Mouse (Mus musculus) layer of hippocampus, postnatal 10 days (tissue): ENCODE data around the gene Dnal1. TPM values are rescaled to one million over a fixed set of nuclear protein-coding genes. Genes with fewer than 3 reads are reported as not detected.

Source experiments
- DNase-seq, 2 experiments: peaks; one replicate each; pipeline ENCODE4 v3.0.0; 2021; ENCODE audit warnings: low spot score in 2 of 2
- total RNA-seq, 2 experiments: library from RNA; stranded (reverse); gene quantifications; 2 replicates each; pipeline ENCODE4 v1.2.3; 2021

The Dnal1 gene
- total RNA-seq, 2 experiments from 2014 or later: 80.0 to 82.5 TPM

GRCm38 (mm10) chr12:84184979-84185378, 70.8 kb downstream of the Dnal1 start:
- DNase-seq: no peak

GRCm38 (mm10) chr12:84185547-84185946, 71.4 kb downstream of the Dnal1 start:
- DNase-seq: no peak

- no peak for DNase-seq
These were observed 72.4 kb downstream of the Dnal1 start for GRCm38 (mm10) chr12:84186536-84186935.

- DNase-seq: peak in 1 of 2 experiments; percentile 46
These were observed 72.8 kb downstream of the Dnal1 start for GRCm38 (mm10) chr12:84186950-84187349.

GRCm38 (mm10) chr12:84187752-84188601, 73.8 kb downstream of the Dnal1 start:
- no peak for DNase-seq

GRCm38 (mm10) chr12:84188881-84189444, 74.8 kb downstream of the Dnal1 start:
- no peak for DNase-seq

- no peak for DNase-seq
These were observed 76.1 kb downstream of the Dnal1 start for GRCm38 (mm10) chr12:84190151-84190820.

- no peak for DNase-seq
These were observed 77.0 kb downstream of the Dnal1 start for GRCm38 (mm10) chr12:84191190-84191589.

- no peak for DNase-seq
These were observed 77.6 kb downstream of the Dnal1 start for GRCm38 (mm10) chr12:84191770-84192169.

GRCm38 (mm10) chr12:84192280-84192679, 78.1 kb downstream of the Dnal1 start:
- no peak for DNase-seq

- peak; percentile 74 to 76 for DNase-seq
These were observed 78.8 kb downstream of the Dnal1 start for GRCm38 (mm10) chr12:84192741-84193641.

- peak; percentile 85 to 88 for DNase-seq
These were observed 79.7 kb downstream of the Dnal1 start for GRCm38 (mm10) chr12:84193642-84194399.

GRCm38 (mm10) chr12:84194400-84195109, 80.4 kb downstream of the Dnal1 start:
- no peak for DNase-seq

- no peak for DNase-seq
These were observed 81.0 kb downstream of the Dnal1 start for GRCm38 (mm10) chr12:84195195-84195594.

Other genes with a start within 250 kb of the Dnal1 start
- 10 to 100 TPM; 21.4 to 23.6 TPM for gene Numb, start 192.4 kb upstream of the Dnal1 start, total RNA-seq
- 10 to 100 TPM; 14.3 to 16.4 TPM for gene Riox1, start 163.8 kb upstream of the Dnal1 start, total RNA-seq
- under 1 TPM in 1 of 2 experiments, not detected in 1; 0.18 TPM for gene Heatr4, start 129.5 kb upstream of the Dnal1 start, total RNA-seq
- gene Acot2, start 126.5 kb upstream of the Dnal1 start, total RNA-seq: 10 to 100 TPM; 12.4 to 13.1 TPM
- gene Acot1, start 104.9 kb upstream of the Dnal1 start, total RNA-seq: 10 to 100 TPM; 29.1 to 33.3 TPM
- 1 to 10 TPM; 2.0 to 2.3 TPM for gene Acot4, start 76.0 kb upstream of the Dnal1 start, total RNA-seq
- 1 to 10 TPM in 1 of 2 experiments, not detected in 1; 3.4 TPM for gene Gm49366, start 75.4 kb upstream of the Dnal1 start, total RNA-seq
- 1 to 10 TPM; 1.2 to 1.4 TPM for gene Acot3, start 62.2 kb upstream of the Dnal1 start, total RNA-seq
- 1 to 10 TPM; 4.0 to 4.7 TPM for gene Acot5, start 45.0 kb upstream of the Dnal1 start, total RNA-seq
- gene Acot6, start 13.7 kb upstream of the Dnal1 start, total RNA-seq: 1 to 10 TPM; 3.7 to 4.3 TPM
- 1 to 10 TPM; 5.9 to 6.6 TPM for gene Pnma1, start 34.1 kb downstream of the Dnal1 start, total RNA-seq
- gene Elmsan1, start 104.5 kb downstream of the Dnal1 start, total RNA-seq: 10 to 100 TPM; 13.3 to 13.5 TPM
- 10 to 100 TPM; 29.1 to 34.5 TPM for gene Ptgr2, start 170.9 kb downstream of the Dnal1 start, total RNA-seq
- 10 to 100 TPM; 35.7 to 41.9 TPM for gene Zfp410, start 202.5 kb downstream of the Dnal1 start, total RNA-seq
- 10 to 100 TPM; 26.2 to 28.3 TPM for gene Coq6, start 247.3 kb downstream of the Dnal1 start, total RNA-seq
- 10 to 100 TPM in 1 of 2 experiments, 1 to 10 TPM in 1; 9.4 to 10.5 TPM for gene Fam161b, start 247.5 kb downstream of the Dnal1 start, total RNA-seq